Mouse (Mus musculus) layer of hippocampus, adult 2 months (tissue): ENCODE data around the gene Cars2. TPM values are rescaled to one million over a fixed set of nuclear protein-coding genes. Genes with fewer than 3 reads are reported as not detected.
"Not testable (repeated sequence)": the region's sequence is repeated elsewhere in the genome, so short reads cannot be mapped to it uniquely, and the experiment has no call there.

Experiments used
- DNase-seq, 2 experiments: peaks; one replicate each; pipeline ENCODE4 v3.0.0; 2022; ENCODE audit warnings: low spot score in 2 of 2
- H3K27ac ChIP-seq: fragments of 200-600 bp; 2 replicates; pipeline ENCODE4 v1.8.1; 2022
- H3K4me3 ChIP-seq: fragments of 200-600 bp; 2 replicates; pipeline ENCODE4 v1.8.1; 2022; ENCODE audit warnings: mild to moderate bottlenecking
- CTCF ChIP-seq: fragments of 200-600 bp; conservative IDR thresholded peaks from 2 replicates; pipeline ENCODE4 v1.8.1; 2022; ENCODE audit warnings: antibody characterized with exemption, mild to moderate bottlenecking, moderate library complexity
- total RNA-seq, 2 experiments: library from RNA; stranded (reverse); gene quantifications; 2 replicates each; pipeline ENCODE4 v1.2.3; 2021

The Cars2 gene
- total RNA-seq, 2 experiments from 2014 or later, result 22.7 to 26.5 TPM

DNA sequence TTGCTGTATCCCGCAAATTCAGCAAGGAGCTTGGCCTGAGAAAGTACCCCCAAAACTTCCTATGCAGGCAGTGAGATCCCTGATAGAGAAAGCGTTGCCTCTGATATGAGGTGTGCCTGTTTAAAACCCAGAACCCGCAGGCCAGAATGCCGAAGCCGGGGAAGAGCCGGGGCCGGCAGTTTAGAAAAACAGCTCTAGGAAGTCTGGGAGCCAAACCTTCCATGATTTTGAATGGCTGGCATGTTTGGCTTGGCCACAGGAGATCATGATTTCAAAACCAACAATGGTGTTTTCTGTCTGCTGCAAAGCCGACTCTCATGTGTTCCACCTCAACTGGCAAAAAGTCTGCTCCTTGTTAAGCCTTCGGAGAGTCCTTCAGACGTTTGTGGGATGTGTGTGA lies 1.8 kb upstream of the Cars2 start:
- no peak for TF ChIP-seq CTCF
- no peak overlapping the region for H3K4me3 ChIP-seq
- no peak for DNase-seq
- no peak overlapping the region for H3K27ac ChIP-seq

DNA sequence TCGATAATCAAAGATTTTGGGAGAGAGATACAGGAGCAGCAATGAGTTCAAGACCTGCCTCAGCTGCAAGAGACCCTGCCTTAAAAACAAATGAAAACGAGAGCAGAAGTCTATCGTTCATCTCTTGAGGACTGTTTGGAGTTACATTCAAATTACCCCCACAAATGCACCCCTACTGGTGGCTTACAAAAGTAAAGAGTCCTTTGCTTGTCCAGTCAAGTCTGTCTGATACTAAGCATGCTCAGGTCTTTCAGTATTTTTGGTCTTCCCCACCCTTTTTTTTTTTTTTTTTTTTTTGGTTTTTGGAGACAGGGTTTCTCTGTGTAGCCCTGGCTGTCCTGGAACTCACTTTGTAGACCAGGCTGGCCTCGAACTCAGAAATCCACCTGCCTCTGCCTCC lies 914 bp upstream of the Cars2 start:
- TF ChIP-seq CTCF, result peak; percentile 27; the same call in 1 of the 2 replicates
- not testable (repeated sequence) for DNase-seq, H3K4me3 ChIP-seq, H3K27ac ChIP-seq

DNA sequence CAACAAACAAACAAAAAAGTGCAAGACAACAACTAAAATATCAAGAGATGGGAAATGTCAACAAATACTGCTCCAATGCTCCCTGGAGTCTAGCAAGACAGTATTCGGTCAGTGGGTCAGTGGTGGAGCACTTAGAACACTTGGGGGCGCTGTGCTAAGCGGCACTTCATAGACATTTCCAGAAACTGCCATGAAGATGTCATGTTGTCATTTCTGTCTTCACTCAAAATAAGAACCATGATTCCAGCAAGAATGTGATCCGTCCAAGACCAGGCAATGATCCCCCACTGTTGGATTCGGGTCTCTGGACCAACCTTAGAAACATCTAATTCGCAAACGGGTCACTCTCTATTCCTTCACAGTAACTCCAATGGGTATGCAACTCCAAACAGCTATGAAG lies 877 bp downstream of the Cars2 start:
- DNase-seq, result peak in 1 of 2 experiments; percentile 39
- TF ChIP-seq CTCF, result peak; percentile 77
- peak overlapping the region; percentile 64 for H3K4me3 ChIP-seq
- peak overlapping the region; percentile 94 for H3K27ac ChIP-seq

DNA sequence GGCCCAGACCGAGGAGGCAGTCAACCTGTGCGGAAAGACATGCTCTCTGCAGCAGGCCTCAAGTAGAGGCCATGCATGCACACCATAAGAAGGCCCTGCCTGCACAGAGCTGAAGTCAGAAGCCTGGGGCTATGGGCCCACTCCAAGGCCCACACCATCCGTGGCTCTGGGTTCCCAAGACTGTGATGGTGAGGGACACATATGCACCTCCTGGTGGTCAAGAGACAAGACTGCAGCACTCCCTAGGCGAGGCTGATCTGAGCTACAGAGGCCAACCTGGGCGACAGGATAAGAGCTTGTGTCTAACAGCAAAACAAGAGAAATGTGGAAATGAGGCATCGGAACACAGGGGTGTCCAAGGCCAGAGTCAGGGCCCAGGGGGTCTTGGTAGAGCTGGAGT lies 3.5 kb downstream of the Cars2 start:
- Histone ChIP-seq H3K4me3 (no peak overlapping the region), H3K27ac (no peak overlapping the region)
- DNase-seq, result no peak
- TF ChIP-seq CTCF, result peak; percentile 60

DNA sequence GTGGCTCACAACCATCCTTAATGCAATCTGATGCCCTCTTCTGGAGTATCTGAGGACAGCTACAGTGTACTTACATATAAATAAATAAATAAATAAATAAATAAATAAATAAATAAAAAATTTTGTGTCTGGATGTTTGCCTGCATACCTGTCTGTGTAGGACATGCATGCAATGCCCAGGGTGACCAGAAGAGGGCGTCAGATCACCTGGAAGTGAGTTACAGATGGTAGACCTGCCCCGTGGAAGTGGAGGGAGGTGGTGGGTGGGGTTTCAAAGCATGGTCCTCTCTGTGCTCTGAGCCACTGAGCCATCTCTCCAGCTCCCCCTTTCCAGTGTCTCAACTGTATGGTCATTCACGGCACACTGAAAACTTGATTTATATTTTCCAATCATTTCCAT lies 6.2 kb downstream of the Cars2 start:
- peak; percentile 77 for TF ChIP-seq CTCF
- DNase-seq, result peak in 1 of 2 experiments; percentile 62
- H3K4me3 ChIP-seq, result no peak overlapping the region
- no peak overlapping the region for H3K27ac ChIP-seq

DNA sequence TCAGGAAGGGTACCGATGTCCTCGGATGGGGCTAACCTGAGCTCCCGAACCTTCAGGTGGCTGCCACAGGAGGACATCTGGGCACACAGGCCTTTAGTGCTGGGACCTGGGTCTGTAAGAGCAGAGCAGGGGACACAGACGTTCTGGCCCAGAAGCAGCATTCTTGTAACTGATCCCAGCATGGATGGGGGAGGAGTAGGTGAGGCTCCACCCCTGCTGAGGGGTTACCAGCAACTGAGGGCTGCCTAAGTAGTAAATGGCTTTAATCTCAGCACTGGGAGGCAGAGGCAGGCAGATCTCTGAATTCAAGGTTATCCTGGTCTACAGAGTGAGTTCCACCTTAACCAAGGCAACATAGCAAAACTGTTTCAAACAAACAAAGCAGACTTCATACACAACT lies 7.7 kb downstream of the Cars2 start:
- no peak for DNase-seq
- H3K27ac ChIP-seq, result no peak overlapping the region
- TF ChIP-seq CTCF, result no peak
- no peak overlapping the region for H3K4me3 ChIP-seq

DNA sequence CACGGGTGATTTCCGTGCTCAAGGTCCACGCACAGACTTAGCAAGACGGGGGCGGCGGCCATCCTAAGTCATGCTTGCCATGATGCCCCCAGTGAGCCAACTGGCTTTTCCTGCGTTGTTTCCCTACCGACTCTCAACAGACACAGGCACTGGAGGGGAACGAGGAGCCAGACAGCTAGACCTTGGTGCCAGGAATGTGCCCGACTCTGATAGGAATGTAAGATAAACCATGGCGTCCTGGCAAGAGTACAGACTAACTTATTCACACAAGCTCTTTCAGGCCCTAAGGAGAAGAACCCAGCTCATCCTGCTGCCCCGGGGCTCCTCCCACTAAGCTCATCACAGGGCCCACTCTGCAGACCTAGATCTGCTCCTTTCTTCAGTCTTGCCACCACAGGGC lies 8.6 kb downstream of the Cars2 start:
- no peak for DNase-seq
- Histone ChIP-seq H3K27ac (no peak overlapping the region), H3K4me3 (no peak overlapping the region)
- no peak for TF ChIP-seq CTCF

DNA sequence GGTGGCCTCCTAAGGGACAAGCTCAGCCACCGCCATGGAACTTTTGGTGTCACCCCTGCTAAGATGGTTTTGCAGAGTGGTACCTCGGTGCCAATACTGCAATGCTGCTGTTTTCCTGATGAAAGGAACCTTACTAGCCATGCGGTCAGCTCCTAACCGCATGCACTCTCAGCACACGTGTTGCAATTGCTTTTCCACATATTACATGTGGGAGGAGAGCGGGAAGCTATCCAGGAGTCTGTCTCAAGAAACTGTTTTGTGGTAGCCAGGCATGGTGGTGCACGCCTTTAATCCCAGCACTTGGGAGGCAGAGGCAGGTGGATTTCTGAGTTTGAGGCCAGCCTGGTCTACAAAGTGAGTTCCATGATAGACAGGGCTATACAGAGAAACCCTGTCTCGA lies 10.4 kb downstream of the Cars2 start:
- TF ChIP-seq CTCF, result no peak
- H3K27ac ChIP-seq, result no peak overlapping the region
- DNase-seq, result no peak
- no peak overlapping the region for H3K4me3 ChIP-seq

DNA sequence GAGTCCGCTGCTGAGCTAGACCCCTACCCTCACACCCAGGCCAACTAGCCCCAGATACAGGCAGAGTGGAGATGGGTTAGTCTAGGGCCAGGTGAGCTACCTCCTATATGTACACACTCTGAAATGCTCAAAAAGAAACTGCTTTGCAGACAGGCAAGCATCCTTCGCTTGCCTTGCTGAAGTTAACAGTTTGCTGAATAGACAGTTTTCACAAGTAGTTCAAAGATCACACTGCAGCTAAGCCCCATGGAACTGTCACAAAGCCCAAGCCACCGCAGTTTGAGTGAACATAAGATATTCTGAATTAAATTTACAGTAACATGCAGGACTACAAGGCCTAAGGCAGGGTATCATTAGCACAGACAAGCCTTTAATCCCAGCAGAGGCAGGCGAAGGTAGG lies 11.5 kb downstream of the Cars2 start:
- no peak overlapping the region for H3K27ac ChIP-seq
- TF ChIP-seq CTCF, result no peak
- H3K4me3 ChIP-seq, result no peak overlapping the region
- DNase-seq, result no peak

DNA sequence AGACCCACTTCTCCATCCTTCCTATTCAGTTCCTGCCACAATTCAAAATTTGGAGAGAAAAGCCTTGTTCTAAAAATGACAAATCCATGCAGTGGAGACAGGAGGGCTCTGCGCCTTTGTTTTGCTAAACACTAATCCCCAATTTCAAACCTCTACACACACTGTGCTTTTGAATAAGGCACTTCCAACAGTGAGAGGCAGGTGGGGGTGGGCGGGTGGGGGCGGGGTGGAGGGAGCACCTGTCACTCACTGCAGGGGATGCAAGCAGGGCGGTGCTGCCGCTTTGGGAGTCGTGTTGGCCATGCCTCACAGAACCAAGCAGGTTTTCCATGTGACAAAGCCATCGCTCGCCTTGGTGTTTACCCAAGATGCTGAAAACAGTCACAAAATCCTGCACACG lies 16.1 kb downstream of the Cars2 start:
- Histone ChIP-seq H3K4me3 (no peak overlapping the region), H3K27ac (peak overlapping the region; percentile 82)
- no peak for TF ChIP-seq CTCF
- DNase-seq, result no peak

DNA sequence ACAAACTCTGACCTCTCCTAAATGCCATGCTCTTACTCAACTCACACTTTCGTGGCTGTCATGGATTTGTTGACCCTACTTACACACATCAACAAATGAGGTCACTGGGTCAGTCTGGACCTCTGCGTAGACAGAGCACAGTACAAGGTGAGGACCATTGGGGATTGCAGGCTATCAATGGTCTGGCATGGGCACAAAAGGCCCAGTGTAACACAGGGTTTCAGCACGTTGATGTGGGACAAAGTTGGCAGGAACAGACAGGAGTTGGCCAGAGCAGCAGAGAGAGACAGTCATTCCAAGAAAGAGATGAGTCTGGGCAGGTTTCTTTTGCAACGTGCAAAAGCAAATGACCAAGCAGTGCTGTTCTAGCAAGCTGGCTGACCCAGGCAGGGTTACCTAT lies 19.7 kb downstream of the Cars2 start:
- Histone ChIP-seq H3K4me3 (no peak overlapping the region), H3K27ac (no peak overlapping the region)
- DNase-seq, result no peak
- TF ChIP-seq CTCF, result no peak

DNA sequence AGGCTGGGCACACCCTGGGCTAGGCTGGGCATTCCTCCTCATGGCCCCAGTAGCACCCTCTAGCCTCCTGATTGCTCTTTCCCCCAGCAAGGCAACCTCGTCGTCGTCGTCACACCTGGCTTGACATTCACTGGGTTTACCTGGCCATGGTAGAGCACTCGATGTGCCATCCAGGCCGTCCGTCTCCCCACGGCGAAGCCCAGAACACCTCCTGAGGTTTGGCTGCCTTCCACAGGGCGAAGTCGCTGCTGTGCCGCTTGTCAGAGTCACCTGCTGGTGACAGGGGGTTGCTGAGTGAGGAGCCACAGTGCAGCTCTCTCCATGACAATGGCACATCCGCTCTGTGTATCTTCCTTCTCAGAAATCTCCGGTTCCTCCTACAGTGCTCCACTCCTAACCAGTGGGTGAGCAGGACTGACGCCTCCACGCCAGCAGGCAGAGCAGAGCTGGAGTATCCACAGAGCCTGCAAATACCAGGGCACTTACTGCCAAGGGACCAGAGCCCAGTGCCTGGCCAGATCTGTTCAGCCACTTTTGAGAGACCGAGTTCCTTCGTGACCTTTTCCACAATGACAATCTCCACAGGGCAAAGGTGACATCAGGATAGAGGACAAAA lies 20.3 kb downstream of the Cars2 start:
- Histone ChIP-seq H3K4me3 (no peak overlapping the region), H3K27ac (no peak overlapping the region)
- no peak for TF ChIP-seq CTCF
- DNase-seq, result no peak

DNA sequence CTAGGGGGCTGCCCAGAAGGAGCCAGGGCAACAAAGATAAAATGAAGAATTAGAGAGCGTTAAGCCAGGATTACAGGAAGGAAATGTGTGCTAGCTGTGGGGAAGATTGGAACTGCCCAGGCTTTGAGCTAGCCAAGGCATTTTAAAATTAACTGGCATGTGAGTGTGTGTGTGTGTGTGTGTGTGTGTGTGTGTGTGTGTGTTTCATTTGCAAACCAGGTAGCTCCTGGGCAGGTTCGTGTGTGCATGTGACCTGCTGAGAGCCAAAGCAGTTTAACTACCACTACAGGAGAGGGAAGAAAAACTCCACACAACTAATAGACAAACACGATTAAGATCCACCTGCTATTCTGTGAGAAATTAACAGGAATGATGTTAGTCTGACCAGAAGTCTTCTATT lies 27.3 kb downstream of the Cars2 start:
- Histone ChIP-seq H3K4me3 (no peak overlapping the region), H3K27ac (no peak overlapping the region)
- no peak for DNase-seq
- TF ChIP-seq CTCF, result no peak

DNA sequence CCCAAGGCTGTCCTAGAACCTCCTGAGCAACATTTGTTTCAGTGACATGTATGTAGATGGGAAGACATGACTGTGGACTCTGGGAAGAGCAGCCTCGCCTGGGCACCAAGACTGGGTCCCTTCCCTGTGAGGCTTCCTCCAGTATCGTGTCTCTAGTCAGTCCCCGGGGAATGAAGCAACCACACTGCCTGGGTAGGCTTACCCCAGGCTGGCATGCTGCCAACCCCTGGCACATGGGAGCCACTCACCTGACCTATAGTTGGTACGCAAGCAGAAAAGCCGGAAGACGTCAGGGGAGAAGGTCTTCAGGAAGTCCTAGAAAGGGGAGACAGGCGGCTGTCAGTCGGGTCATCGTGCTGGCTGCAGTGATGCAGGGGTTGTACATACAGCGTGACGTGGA lies 31.9 kb downstream of the Cars2 start:
- no peak for DNase-seq
- no peak for TF ChIP-seq CTCF
- H3K4me3 ChIP-seq, result no peak overlapping the region
- H3K27ac ChIP-seq, result no peak overlapping the region

DNA sequence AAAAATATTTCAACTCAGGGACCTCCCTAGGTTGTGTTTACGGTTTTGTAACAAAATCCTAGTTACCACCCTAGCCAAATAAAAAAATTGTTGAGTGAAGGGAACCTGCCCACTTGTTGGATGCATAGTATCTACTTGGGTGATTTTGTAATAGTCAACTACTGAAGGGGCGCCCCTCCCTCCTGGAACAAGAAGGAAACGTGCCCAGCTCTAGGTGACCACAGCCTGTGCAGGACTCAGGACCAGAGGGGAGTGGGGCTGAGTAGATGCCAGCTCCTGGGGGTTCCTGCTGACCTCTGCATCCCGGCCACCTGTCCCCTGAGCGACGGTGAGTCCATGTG lies 32.6 kb downstream of the Cars2 start:
- H3K27ac ChIP-seq, result no peak overlapping the region

More for the DNA sequence above, 32.6 kb downstream of the Cars2 start:
- no peak for TF ChIP-seq CTCF
- no peak overlapping the region for H3K4me3 ChIP-seq
- DNase-seq, result no peak
